Mouse (Mus musculus) liver, embryonic 18 days (tissue): ENCODE results near the gene Il33. TPM values are rescaled to one million over a fixed set of nuclear protein-coding genes. Genes with fewer than 3 reads are reported as not detected.

Experiments used
- polyA plus RNA-seq: library from polyadenylated mRNA; depleted of rRNA; stranded (reverse); fragments of >200 nt; gene quantifications from 2 replicates; pipeline ENCODE4 v1.2.3, GENCODE M21; 2012; rRNA removed

The Il33 gene
- 0.95 and 1.1 TPM in 2 replicates for polyA plus RNA-seq

DNA sequence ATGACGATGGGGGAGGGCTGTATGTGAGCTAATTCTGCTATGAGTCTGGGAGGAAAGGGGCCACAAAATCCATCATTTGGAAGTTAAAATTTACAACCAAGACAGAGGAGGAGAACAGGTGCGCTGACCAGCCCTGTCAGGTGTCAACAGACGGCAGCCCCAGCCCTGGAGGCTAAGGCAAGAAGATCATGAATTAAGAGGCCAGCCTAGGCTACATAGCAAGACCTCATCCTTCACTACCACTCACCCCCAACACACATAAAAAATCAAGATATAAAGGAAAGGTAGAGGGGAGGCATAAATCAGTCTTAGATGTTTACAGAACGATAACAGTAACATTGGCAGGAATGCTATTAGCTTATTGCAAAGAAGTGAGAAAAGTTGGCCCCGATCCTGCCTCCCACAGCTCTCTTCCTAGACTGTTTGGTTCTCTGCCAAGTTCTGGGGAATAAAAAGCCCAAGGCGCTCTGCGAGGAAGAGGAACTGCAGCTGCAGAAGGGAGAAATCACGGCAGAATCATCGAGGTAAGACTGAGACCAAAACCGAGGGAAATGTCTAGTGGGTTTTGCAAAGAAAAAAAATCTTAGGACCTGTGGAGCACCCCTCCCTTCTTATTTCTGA is at the start of gene Il33:
Il33 (plus strand) TSS at position 477 of the 621 bp plus-strand sequence.

DNA sequence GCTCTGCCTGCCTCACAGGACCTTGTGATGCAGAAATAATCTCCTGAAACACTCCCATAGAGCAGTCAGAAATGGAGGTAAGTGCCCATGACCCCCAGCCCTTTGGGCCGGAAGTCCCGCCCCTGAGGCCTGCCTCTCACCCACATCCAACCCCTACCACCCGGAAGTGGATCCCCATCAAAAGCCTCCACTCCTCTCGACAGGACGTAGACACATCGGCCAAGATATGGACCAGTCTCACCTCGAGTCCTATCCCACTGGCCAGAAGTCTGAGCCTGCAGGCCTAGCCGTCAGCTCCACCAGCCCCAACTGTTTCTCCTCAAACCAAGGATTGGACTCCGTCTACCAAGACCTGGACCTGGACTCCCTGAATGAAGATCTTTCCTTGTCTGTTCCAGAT is 78.7 kb downstream of the Il33 start, which contains the start of gene Trpd52l3:
Trpd52l3 (plus strand) TSS at position 170 of the 400 bp plus-strand sequence.

Other genes with a start within 250 kb of the Il33 start
- gene Mlana, start 227.3 kb upstream of the Il33 start, polyA plus RNA-seq: not detected in 2 replicates
- gene 9930021J03Rik, start 119.1 kb upstream of the Il33 start, polyA plus RNA-seq: 5.0 and 5.4 TPM in 2 replicates
- 3.1 and 3.3 TPM in 2 replicates for gene Ranbp6, start 112.1 kb upstream of the Il33 start, polyA plus RNA-seq
- gene Trpd52l3, start 78.7 kb downstream of the Il33 start, polyA plus RNA-seq: not detected in 2 replicates
- gene Uhrf2, start 105.4 kb downstream of the Il33 start, polyA plus RNA-seq: 33.2 and 36.7 TPM in 2 replicates